Mouse (Mus musculus) erythroblast, embryonic 14.5 days (primary cell): ENCODE results near the gene Slc1a3. TPM values are rescaled to one million over a fixed set of nuclear protein-coding genes. Genes with fewer than 3 reads are reported as not detected.
"Not testable (repeated sequence)": the region's sequence is repeated elsewhere in the genome, so short reads cannot be mapped to it uniquely, and the experiment has no call there.

Experiments
- H3K27me3 ChIP-seq: 2 replicates; pipeline ENCODE4 v1.6.1; 2012; ENCODE audit warnings: inconsistent platforms; ENCODE audit not compliant: control insufficient read depth
- H3K36me3 ChIP-seq: 2 replicates; pipeline ENCODE4 v1.6.1; 2012; ENCODE audit warnings: mild to moderate bottlenecking, inconsistent platforms; ENCODE audit not compliant: control insufficient read depth
- H3K4me1 ChIP-seq: 2 replicates; pipeline ENCODE4 v1.6.1; 2012; ENCODE audit warnings: inconsistent platforms; ENCODE audit not compliant: control insufficient read depth
- H3K4me3 ChIP-seq: replicated peaks from 2 replicates; pipeline ENCODE3; 2012; ENCODE audit warnings: moderate library complexity, mild to moderate bottlenecking, inconsistent platforms
- H3K9me3 ChIP-seq: 2 replicates; pipeline ENCODE4 v1.6.1; 2012; ENCODE audit warnings: low read length, inconsistent platforms, mixed read lengths; ENCODE audit not compliant: control insufficient read depth
- GATA1 ChIP-seq: IDR thresholded peaks from 2 replicates; pipeline ENCODE4 v1.6.1; 2012; ENCODE audit warnings: low read length, inconsistent platforms, mixed read lengths
- TAL1 ChIP-seq: IDR thresholded peaks from 3 replicates; pipeline ENCODE4 v1.6.1; 2012; ENCODE audit warnings: low read length, inconsistent platforms, mixed read lengths
- polyA plus RNA-seq: library from polyadenylated mRNA; stranded (reverse); fragments of >175 nt; gene quantifications from 2 replicates; pipeline ENCODE4 v1.2.3, GENCODE M21; 2012

The Slc1a3 gene
- polyA plus RNA-seq, 1 experiment: not detected

- no peaks in the 10 kb centered on the region for H3K36me3 ChIP-seq
- TF ChIP-seq TAL1: no peak
- no peak for TF ChIP-seq GATA1
These were observed 1.9 kb upstream of the Slc1a3 start for GRCm38 (mm10) chr15:8712433-8712984.

GRCm38 (mm10) chr15:8711630-8712310 is 1.2 kb upstream of the Slc1a3 start:
- peaks cover 10% of the 10 kb centered on the region for H3K4me1 ChIP-seq
- no peak overlapping the region for H3K4me3 ChIP-seq
- peaks cover 42% of the 10 kb centered on the region for H3K27me3 ChIP-seq
- no peaks in the 10 kb centered on the region for H3K36me3 ChIP-seq
- no peaks in the 10 kb centered on the region for H3K9me3 ChIP-seq
- TF ChIP-seq TAL1 (no peak), GATA1 (no peak)

More at GRCm38 (mm10) chr15:8712433-8712984, 1.9 kb upstream of the Slc1a3 start:
- Histone ChIP-seq H3K4me3 (no peak overlapping the region), H3K27me3 (peaks cover 42% of the 10 kb centered on the region), H3K4me1 (peaks cover 10% of the 10 kb centered on the region), H3K9me3 (no peaks in the 10 kb centered on the region)

GRCm38 (mm10) chr15:8709578-8709977 is 986 bp downstream of the Slc1a3 start:
- TF ChIP-seq GATA1: no peak
- TF ChIP-seq TAL1: no peak
- H3K27me3 ChIP-seq: peaks cover 42% of the 10 kb centered on the region
- H3K4me1 ChIP-seq: peaks cover 10% of the 10 kb centered on the region
- no peaks in the 10 kb centered on the region for H3K9me3 ChIP-seq
- H3K4me3 ChIP-seq: peak overlapping the region; percentile 61
- H3K36me3 ChIP-seq: no peaks in the 10 kb centered on the region

DNA sequence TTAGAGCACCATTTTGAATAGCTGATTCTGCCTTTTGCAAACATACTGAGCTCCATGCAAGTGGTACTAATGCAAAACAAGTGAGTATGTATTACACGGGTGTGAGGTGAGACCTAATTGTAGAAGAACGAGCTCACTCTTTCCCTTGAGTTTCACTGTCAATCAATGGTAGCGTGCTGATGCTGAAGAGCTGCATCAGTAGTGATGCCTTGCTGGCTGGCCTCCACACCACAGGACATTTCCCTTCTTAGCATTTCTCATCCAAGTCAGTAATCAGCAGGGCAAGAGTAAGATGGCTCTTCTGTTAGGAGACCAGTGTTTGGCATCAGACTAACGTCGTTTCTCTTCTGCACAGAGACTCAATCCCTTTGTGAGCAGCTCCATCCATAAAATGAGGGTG is 4.0 kb downstream of the Slc1a3 start:
- Histone ChIP-seq H3K36me3 (no peaks in the 10 kb centered on the region), H3K9me3 (no peaks in the 10 kb centered on the region), H3K27me3 (peaks cover 34% of the 10 kb centered on the region), H3K4me1 (peaks cover 10% of the 10 kb centered on the region), H3K4me3 (no peak overlapping the region)
- no peak for TF ChIP-seq GATA1
- TF ChIP-seq TAL1: no peak

GRCm38 (mm10) chr15:8706178-8706577 is 4.4 kb downstream of the Slc1a3 start:
- Histone ChIP-seq H3K4me1 (peaks cover 10% of the 10 kb centered on the region), H3K36me3 (no peaks in the 10 kb centered on the region), H3K27me3 (peaks cover 30% of the 10 kb centered on the region), H3K4me3 (no peak overlapping the region), H3K9me3 (no peaks in the 10 kb centered on the region)
- no peak for TF ChIP-seq TAL1
- no peak for TF ChIP-seq GATA1

- H3K4me3 ChIP-seq, H3K36me3 ChIP-seq, H3K4me1 ChIP-seq, H3K9me3 ChIP-seq: not testable (repeated sequence)
- H3K27me3 ChIP-seq: peaks cover 24% of the 10 kb centered on the region
These were observed 5.0 kb downstream of the Slc1a3 start for GRCm38 (mm10) chr15:8705560-8705959.

DNA sequence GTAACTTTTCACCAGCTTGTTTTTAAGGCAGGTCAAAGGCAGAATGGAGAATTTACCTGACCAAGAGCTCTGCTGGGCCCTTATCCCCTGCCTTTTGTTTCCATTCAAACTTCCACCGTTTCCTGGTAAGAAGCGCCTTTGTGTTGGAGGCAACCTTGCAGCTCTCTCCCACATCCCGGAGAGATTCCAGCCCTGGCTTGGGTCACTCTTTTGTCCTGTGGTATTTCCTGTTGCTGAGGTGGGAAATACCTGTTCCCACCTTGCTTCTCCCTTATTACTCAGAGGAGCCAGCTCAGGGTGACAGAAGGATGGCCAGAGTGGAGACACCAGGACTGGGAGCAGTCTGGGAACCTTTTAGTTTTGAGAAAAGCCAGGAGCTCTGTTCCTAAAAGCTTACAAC is 12.6 kb downstream of the Slc1a3 start:
- Histone ChIP-seq H3K4me1 (no peaks in the 10 kb centered on the region), H3K9me3 (no peaks in the 10 kb centered on the region), H3K27me3 (no peaks in the 10 kb centered on the region; the same call in 1 of the 2 replicates), H3K4me3 (no peak overlapping the region), H3K36me3 (no peaks in the 10 kb centered on the region)
- no peak for TF ChIP-seq GATA1
- no peak for TF ChIP-seq TAL1

GRCm38 (mm10) chr15:8697500-8697899 is 13.1 kb downstream of the Slc1a3 start:
- Histone ChIP-seq H3K36me3 (no peaks in the 10 kb centered on the region), H3K4me1 (no peaks in the 10 kb centered on the region), H3K9me3 (no peaks in the 10 kb centered on the region), H3K4me3 (no peak overlapping the region), H3K27me3 (no peaks in the 10 kb centered on the region; the same call in 1 of the 2 replicates)
- TF ChIP-seq GATA1 (no peak), TAL1 (no peak)

- not testable (repeated sequence) for H3K4me3 ChIP-seq, H3K27me3 ChIP-seq, H3K4me1 ChIP-seq, H3K9me3 ChIP-seq, H3K36me3 ChIP-seq
These were observed 20.4 kb downstream of the Slc1a3 start for GRCm38 (mm10) chr15:8690141-8690540.

- Histone ChIP-seq H3K9me3 (no peaks in the 10 kb centered on the region), H3K4me1 (no peaks in the 10 kb centered on the region), H3K4me3 (no peak overlapping the region), H3K27me3 (no peaks in the 10 kb centered on the region), H3K36me3 (no peaks in the 10 kb centered on the region)
- no peak for TF ChIP-seq GATA1
- TF ChIP-seq TAL1: no peak
These were observed 23.7 kb downstream of the Slc1a3 start for GRCm38 (mm10) chr15:8686846-8687245.
